Mouse (Mus musculus): ENCODE measurements around the gene Rpl26. TPM values are rescaled to one million over a fixed set of nuclear protein-coding genes. Genes with fewer than 3 reads are reported as not detected.
A peak's percentile ranks its signal among the peaks of the same experiment; 100 is the strongest.
"Not testable (repeated sequence)": the region's sequence is repeated elsewhere in the genome, so short reads cannot be mapped to it uniquely, and the experiment has no call there.

Rpl26 gene
- total RNA-seq, 2 experiments from 2014 or later = 679 to 731 TPM

GRCm38 (mm10) chr11:68911531-68912177 lies 10.3 kb downstream of the Rpl26 start:
- peak in 1 of 2 experiments; percentile 42 for DNase-seq

GRCm38 (mm10) chr11:68914566-68914965 lies 13.2 kb downstream of the Rpl26 start:
- DNase-seq = no peak

- no peak for DNase-seq
Measured at GRCm38 (mm10) chr11:68923191-68923590, 21.8 kb downstream of the Rpl26 start.

GRCm38 (mm10) chr11:68924749-68925148 lies 23.4 kb downstream of the Rpl26 start:
- no peak for DNase-seq

- DNase-seq = no peak
Measured at GRCm38 (mm10) chr11:68926981-68927380, 25.6 kb downstream of the Rpl26 start, which contains the start of gene Odf4. TSS of gene Odf4 (minus strand) at chr11:68927081.

- DNase-seq = no peak
Measured at GRCm38 (mm10) chr11:68929947-68930346, 28.6 kb downstream of the Rpl26 start.

GRCm38 (mm10) chr11:68933885-68934507 lies 32.6 kb downstream of the Rpl26 start:
- no peak for DNase-seq

GRCm38 (mm10) chr11:68936951-68937350 lies 35.6 kb downstream of the Rpl26 start:
- not testable (repeated sequence) for DNase-seq

- DNase-seq = peak; percentile 91 to 95
Measured at GRCm38 (mm10) chr11:68939451-68940304, 38.3 kb downstream of the Rpl26 start.

GRCm38 (mm10) chr11:68940516-68940915 lies 39.1 kb downstream of the Rpl26 start:
- no peak for DNase-seq

GRCm38 (mm10) chr11:68942731-68943130 lies 41.3 kb downstream of the Rpl26 start:
- DNase-seq = no peak

GRCm38 (mm10) chr11:68945245-68945644 lies 43.9 kb downstream of the Rpl26 start:
- DNase-seq = no peak

GRCm38 (mm10) chr11:68946001-68946400 lies 44.6 kb downstream of the Rpl26 start:
- no peak for DNase-seq

GRCm38 (mm10) chr11:68946806-68947440 lies 45.5 kb downstream of the Rpl26 start:
- DNase-seq = no peak

GRCm38 (mm10) chr11:68947542-68947993 lies 46.2 kb downstream of the Rpl26 start:
- no peak for DNase-seq

GRCm38 (mm10) chr11:68953903-68954302 lies 52.5 kb downstream of the Rpl26 start:
- DNase-seq = no peak

GRCm38 (mm10) chr11:68954408-68954807 lies 53.0 kb downstream of the Rpl26 start:
- DNase-seq = peak in 1 of 2 experiments; percentile 37

GRCm38 (mm10) chr11:68955473-68955872 lies 54.1 kb downstream of the Rpl26 start:
- no peak for DNase-seq

- peak; percentile 58 to 81 for DNase-seq
Measured at GRCm38 (mm10) chr11:68956107-68956506, 54.7 kb downstream of the Rpl26 start.
